In the genomic region with DNA sequence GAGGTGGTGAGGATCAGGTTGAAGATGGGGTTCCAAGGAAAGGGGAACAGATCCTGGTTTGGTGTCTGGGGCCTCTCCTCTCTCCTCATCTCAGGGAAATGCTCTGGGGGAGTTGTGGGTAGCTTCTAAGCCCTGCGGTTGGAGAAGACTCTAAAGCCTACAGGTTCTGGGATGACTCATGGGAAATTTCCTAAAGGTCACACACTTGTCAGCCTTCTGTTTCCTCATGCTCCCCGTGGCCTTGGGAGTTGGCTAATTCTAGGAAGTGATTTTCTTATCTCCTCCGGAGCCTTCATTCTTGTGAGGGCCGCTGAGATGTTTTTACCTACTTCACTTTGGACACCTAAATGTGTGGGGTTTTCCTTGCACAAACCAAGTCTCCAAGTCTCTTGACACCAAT, we compare ENCODE assay signal across 19 mouse cellular contexts.
A peak's percentile ranks its signal among the peaks of the same experiment; 100 is the strongest.
DNase-seq lines count a peak whose midpoint lies in the region; ATAC-seq and TF ChIP-seq lines count a peak whose summit lies in the region.
"Had no signal": no experiment of that assay in that cellular context is flagged by ENCODE, and none has a peak within 500 bp of the region (broad histone marks: within the 10 kb centered on the region; RNA-seq: fewer than 3 reads in every experiment).

No protein-coding gene starts in this region.

- no peak overlapping the region for H3K9ac ChIP-seq in lung, postnatal 0 days (replicated peaks; ENCODE audit: low read depth)
- H3K9ac ChIP-seq in intestine, embryonic 15.5 days = no peak overlapping the region
- H3K9ac ChIP-seq: forebrain, embryonic 13.5 days; forebrain, postnatal 0 days; heart, embryonic 13.5 days had no signal

- no peaks in the 10 kb centered on the region for H3K27me3 ChIP-seq in lung, postnatal 0 days (replicated peaks; ENCODE audit: insufficient read depth, low read length)
- no peaks in the 10 kb centered on the region for H3K27me3 ChIP-seq in intestine, embryonic 15.5 days (replicated peaks)
- H3K27me3 ChIP-seq: forebrain, embryonic 13.5 days; heart, embryonic 13.5 days had no signal

- no peaks in the 10 kb centered on the region for H3K9me3 ChIP-seq in lung, postnatal 0 days (ENCODE audit: low read length)
- H3K9me3 ChIP-seq in intestine, embryonic 15.5 days = no peaks in the 10 kb centered on the region
- H3K9me3 ChIP-seq: embryonic facial prominence, embryonic 10.5 days; forebrain, embryonic 13.5 days; heart, embryonic 13.5 days had no signal

- TF ChIP-seq EP300 in lung, postnatal 0 days (IDR thresholded peaks at IDR 0.05) = no peak

- no peak overlapping the region for H3K4me3 ChIP-seq in lung, postnatal 0 days (ENCODE audit: low read depth, low read length)
- H3K4me3 ChIP-seq in intestine, embryonic 15.5 days (replicated peaks) = no peak overlapping the region
- H3K4me3 ChIP-seq: embryonic facial prominence, embryonic 10.5 days; forebrain, embryonic 13.5 days; heart, embryonic 13.5 days had no signal

- DNase-seq in adrenal gland, postnatal 14 days = peak; percentile 14
- no peak for DNase-seq in adrenal gland, postnatal 10 days
- peak; percentile 66 for DNase-seq in induced T-regulatory cell, adult 2 months (ENCODE audit: low read depth)
- no peak for DNase-seq in lung, postnatal 0 days (ENCODE audit: low spot score)
- DNase-seq in left cerebral cortex, adult 18-20 months (ENCODE audit: low spot score in 2 of 2) = no peak
- DNase-seq: adrenal gland, postnatal 36 days; cerebellum, adult 2 months; cerebellum, postnatal 10 days; forebrain, postnatal 0 days; gastrocnemius, postnatal 25 days; heart, adult 11 months; heart, postnatal 36 days had no signal

- no peak overlapping the region for H3K4me2 ChIP-seq in lung, postnatal 0 days (replicated peaks; ENCODE audit: low read depth, low read length)
- H3K4me2 ChIP-seq in intestine, embryonic 15.5 days (replicated peaks) = no peak overlapping the region
- H3K4me2 ChIP-seq: forebrain, embryonic 13.5 days; heart, embryonic 13.5 days had no signal

- H3K4me1 ChIP-seq in lung, postnatal 0 days (ENCODE audit: insufficient read depth, low read depth, low read length) = 0 out of 2 replicates have a peak, but pooled peaks cover 3% of the 10 kb centered on the region
- no peaks in the 10 kb centered on the region for H3K4me1 ChIP-seq in intestine, embryonic 15.5 days (replicated peaks)
- H3K4me1 ChIP-seq: embryonic facial prominence, embryonic 10.5 days; forebrain, embryonic 13.5 days; heart, embryonic 13.5 days had no signal

- no peaks in the 10 kb centered on the region for H3K36me3 ChIP-seq in lung, postnatal 0 days (ENCODE audit: insufficient read depth, low read length)
- H3K36me3 ChIP-seq in intestine, embryonic 15.5 days = no peaks in the 10 kb centered on the region
- H3K36me3 ChIP-seq: embryonic facial prominence, embryonic 10.5 days; heart, embryonic 13.5 days had no signal

- no peak overlapping the region for H3K27ac ChIP-seq in lung, postnatal 0 days (ENCODE audit: low read length)
- H3K27ac ChIP-seq in intestine, embryonic 15.5 days = no peak overlapping the region
- H3K27ac ChIP-seq: embryonic facial prominence, embryonic 10.5 days; forebrain, embryonic 13.5 days; heart, embryonic 13.5 days; hindbrain, postnatal 0 days had no signal

- peak; percentile 25 for ATAC-seq in CD4-positive, CD25-positive, alpha-beta regulatory T cell, adult 4 months
- ATAC-seq in lung, postnatal 0 days = no peak
- no peak for ATAC-seq in intestine, embryonic 15.5 days
- ATAC-seq: forebrain, embryonic 13.5 days; forebrain, postnatal 0 days; hindbrain, postnatal 0 days; intestine, postnatal 0 days had no signal

- WGBS in lung, postnatal 0 days = 67% methylated on average over 4 of the region's 4 CpGs
- 78% methylated on average over 4 of the region's 4 CpGs for WGBS in intestine, embryonic 15.5 days

- TF ChIP-seq CTCF in lung, postnatal 0 days (IDR thresholded peaks at IDR 0.05) = no peak

Comparison
In these comparisons a context has a peak if more than half of its experiments do, and no peak if none do; other contexts are left out.
1. DNase-seq: peak in adrenal gland, postnatal 14 days (single experiment) and induced T-regulatory cell, adult 2 months (single experiment); none in adrenal gland, postnatal 10 days (single experiment), lung, postnatal 0 days (single experiment) and left cerebral cortex, adult 18-20 months (0 of 2).